Mouse (Mus musculus): ENCODE results near the gene Msantd2. TPM values are rescaled to one million over a fixed set of nuclear protein-coding genes. Genes with fewer than 3 reads are reported as not detected.

Gene Msantd2
- total RNA-seq, 2 experiments from 2014 or later: 11.7 to 16.4 TPM

- intact Hi-C loops (cut with DNase I): loop anchor here (1.0 to 5.0 kb wide), 3 partner anchors 9 to 122 kb away; partner anchors contain the start of gene Msantd2
- DNase-seq: no peak
Measured at GRCm38 (mm10) chr9:37539170-37540025, 50.3 kb downstream of the Msantd2 start, which contains the start of gene Vsig2. Gene Vsig2, plus strand, starts transcription at chr9:37539255.

DNA sequence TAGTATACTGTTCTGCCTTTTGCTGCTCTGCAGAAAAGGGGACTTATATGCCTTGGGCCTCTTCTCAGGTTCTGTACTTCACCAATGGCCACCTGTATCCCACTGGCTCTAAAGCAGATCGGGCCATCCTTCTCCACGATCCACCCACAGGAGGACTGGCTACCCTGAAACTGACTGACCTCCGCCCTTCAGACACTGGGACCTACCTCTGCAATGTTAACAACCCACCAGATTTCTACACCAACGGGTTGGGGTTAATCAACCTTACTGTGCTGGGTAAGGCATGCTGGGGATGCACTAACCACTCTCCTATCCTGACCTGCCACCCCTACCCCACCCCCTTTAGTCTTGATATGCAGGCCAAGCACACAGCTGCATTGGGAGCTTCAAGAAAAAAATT, 51.1 kb downstream of the Msantd2 start:
- intact Hi-C loops (cut with DNase I): loop anchor here (1.0 to 5.0 kb wide), 2 partner anchors 10 to 53 kb away; partner anchors contain the start of gene Msantd2
- no peak for DNase-seq

DNA sequence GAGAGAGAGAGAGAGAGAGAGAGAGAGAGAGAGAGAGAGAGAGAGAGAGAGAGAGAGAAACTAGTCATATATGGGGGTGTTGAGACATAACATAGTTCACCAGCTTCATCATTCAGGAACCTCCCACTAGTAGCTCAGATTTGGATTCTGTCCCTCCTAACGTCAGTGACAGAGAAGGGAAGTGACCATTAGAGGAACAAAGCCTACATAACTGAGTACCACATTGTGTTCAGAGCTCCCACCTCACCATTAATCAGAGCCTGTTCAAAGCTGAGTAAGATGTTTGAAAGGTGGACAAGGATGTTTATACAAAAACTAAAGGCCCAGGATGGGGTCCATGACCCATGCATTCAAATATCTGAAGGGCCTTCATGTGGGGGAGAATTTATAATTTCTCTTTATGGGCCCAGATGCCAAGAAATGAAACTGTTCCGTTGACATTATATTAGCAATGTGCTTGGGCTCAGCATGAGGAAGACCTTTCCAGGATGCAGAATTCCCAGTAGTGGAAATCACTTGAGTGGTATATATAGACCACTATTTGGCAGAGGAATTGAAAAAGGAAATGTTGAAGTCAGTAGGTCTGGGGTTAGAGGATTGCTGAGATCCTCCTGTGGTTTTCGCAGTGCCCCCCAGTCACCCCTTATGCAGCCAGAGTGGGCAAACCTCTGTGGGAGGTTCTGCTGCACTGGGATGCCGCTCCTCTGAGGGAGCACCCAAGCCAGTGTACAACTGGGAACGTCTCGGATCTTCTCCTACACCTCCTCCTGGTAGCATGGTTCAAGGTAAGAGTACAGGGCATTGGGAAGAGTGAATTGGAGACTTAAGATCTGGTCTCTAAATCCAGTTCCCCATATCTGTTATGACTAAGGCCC, 51.8 kb downstream of the Msantd2 start:
- intact Hi-C loops (cut with DNase I): loop anchor here (1.0 to 5.0 kb wide), 2 partner anchors 11 to 54 kb away; partner anchors contain the start of gene Msantd2
- DNase-seq: no peak

GRCm38 (mm10) chr9:37541851-37542642, 52.9 kb downstream of the Msantd2 start:
- no peak for DNase-seq
- intact Hi-C loops (cut with DNase I): loop anchor here (5.0 kb wide), 1 partner anchor 55 kb away; the partner anchor contains the start of gene Msantd2

- intact Hi-C loops (cut with DNase I): loop anchor here (2.0 to 5.0 kb wide), 2 partner anchors 57 to 81 kb away; partner anchors contain the start of gene Msantd2
- no peak for DNase-seq
Measured at GRCm38 (mm10) chr9:37543869-37544440, 54.8 kb downstream of the Msantd2 start.

GRCm38 (mm10) chr9:37544447-37545165, 55.5 kb downstream of the Msantd2 start:
- intact Hi-C loops (cut with DNase I): loop anchor here (2.0 to 5.0 kb wide), 3 partner anchors 57 to 137 kb away; partner anchors contain the start of gene Msantd2
- peak; percentile 68 to 76 for DNase-seq

- no peak for DNase-seq
- intact Hi-C loops (cut with DNase I): loop anchor here (2.0 to 5.0 kb wide), 2 partner anchors 82 to 138 kb away; no protein-coding TSS in a partner anchor
Measured at GRCm38 (mm10) chr9:37545166-37545610, 56.1 kb downstream of the Msantd2 start.

DNA sequence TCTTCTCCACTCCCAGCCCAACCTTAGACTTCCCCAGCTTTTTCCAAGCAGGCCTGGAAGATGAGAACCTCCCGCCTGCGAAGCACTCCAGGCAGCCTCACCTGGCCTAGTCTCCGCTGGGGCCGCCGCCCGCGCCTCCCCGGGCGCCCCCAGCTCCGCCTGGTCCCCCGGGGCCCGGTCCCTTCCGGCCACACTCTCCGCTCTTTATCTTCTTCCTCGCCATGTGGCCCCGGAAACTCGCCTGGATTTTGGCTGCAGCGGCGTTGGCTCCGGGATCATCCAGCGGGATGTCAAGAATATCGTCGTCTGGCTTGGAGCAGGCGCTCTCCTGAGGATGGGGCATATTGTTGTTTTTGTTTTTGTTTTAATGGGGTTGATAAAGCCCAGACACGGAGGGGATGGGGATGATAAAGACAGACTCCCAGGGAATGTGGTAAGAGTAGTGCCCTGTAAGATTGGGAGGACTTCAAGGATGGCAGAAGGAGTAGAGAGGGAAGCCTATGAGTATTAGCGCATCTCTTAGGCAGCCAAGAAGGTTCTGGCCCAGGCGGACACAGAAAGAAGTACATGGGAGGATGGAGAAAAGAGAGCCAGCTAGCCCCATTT, 56.8 kb downstream of the Msantd2 start:
- peak in 1 of 2 experiments; percentile 31 for DNase-seq
- intact Hi-C loops (cut with DNase I): loop anchor here (2.0 to 5.0 kb wide), 2 partner anchors 83 to 139 kb away; no protein-coding TSS in a partner anchor

GRCm38 (mm10) chr9:37546889-37547288, 57.8 kb downstream of the Msantd2 start:
- DNase-seq: no peak
- intact Hi-C loops (cut with DNase I): loop anchor here (5.0 kb wide), 1 partner anchor 140 kb away; no protein-coding TSS in a partner anchor

DNA sequence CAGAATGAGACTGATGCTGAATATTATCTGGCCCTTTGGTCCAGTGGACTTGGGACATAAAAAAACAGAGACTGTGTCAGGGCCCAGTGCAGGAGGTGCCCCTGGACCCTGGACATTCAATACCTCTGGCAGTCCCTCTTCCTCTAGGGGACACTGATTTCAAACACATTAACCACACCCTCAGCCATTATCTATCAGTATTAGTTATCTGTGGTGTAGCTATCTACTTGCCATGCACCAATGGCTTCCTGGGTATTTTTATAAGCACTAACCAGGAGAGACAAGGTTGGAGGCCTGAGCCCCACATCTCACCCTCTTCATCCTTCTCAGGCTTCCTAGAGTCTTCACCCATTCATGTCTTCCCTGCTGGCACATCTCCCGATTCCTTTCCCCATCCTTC, 61.3 kb downstream of the Msantd2 start:
- intact Hi-C loops (cut with DNase I): loop anchor here (5.0 kb wide), 1 partner anchor 62 kb away; the partner anchor contains the start of gene Spa17
- no peak for DNase-seq

- DNase-seq: no peak
- intact Hi-C loops (cut with DNase I): loop anchor here (5.0 kb wide), 1 partner anchor 60 kb away; the partner anchor contains the start of gene Spa17
Measured at GRCm38 (mm10) chr9:37551751-37552531, 62.8 kb downstream of the Msantd2 start.

DNA sequence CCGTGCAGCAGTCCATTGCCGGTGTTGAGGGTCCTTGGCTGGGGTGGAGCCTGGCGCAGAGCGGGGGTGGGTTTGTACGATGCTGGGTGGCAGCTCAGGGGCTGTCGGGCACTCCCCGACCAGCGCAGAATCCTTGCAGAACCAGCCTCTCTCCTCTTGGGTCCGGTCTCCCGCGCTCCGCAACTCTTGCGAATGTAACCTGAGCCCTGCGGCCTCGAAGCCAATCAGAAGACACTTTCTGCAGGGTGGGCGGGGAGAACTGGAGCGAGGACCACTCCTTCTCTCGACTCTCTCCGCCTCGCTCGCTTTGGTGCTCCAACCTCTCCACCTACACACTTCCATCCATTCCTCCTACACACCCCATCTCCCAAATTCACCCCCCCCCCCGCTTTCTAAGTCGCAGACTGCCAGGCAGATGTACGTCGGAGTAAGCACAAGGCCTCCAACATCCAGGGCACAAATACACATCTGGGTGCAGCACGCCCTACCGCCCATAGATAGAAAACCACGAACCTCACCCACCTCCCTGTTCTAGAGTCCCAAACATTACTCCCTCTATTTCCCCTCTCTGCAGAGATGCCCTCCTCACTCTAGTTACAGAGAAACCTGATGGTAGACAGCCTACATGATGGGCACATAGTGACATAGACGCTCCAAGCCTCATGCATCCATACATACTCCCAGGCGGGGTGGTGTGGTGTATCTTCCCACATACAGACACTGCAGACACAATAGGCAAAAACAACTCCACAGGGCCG, 63.6 kb downstream of the Msantd2 start, which contains the start of gene Nrgn:
Gene Nrgn, minus strand, starts transcription at position 369 of the 758 bp plus-strand sequence.
- DNase-seq: peak; percentile 86 to 87
- intact Hi-C loops (cut with DNase I): loop anchor here (5.0 kb wide), 1 partner anchor 60 kb away; the partner anchor contains the start of gene Spa17

GRCm38 (mm10) chr9:37554279-37554678, 65.2 kb downstream of the Msantd2 start:
- intact Hi-C loops (cut with DNase I): loop anchor here (5.0 kb wide), 1 partner anchor 58 kb away; the partner anchor contains the start of gene Spa17
- no peak for DNase-seq

DNA sequence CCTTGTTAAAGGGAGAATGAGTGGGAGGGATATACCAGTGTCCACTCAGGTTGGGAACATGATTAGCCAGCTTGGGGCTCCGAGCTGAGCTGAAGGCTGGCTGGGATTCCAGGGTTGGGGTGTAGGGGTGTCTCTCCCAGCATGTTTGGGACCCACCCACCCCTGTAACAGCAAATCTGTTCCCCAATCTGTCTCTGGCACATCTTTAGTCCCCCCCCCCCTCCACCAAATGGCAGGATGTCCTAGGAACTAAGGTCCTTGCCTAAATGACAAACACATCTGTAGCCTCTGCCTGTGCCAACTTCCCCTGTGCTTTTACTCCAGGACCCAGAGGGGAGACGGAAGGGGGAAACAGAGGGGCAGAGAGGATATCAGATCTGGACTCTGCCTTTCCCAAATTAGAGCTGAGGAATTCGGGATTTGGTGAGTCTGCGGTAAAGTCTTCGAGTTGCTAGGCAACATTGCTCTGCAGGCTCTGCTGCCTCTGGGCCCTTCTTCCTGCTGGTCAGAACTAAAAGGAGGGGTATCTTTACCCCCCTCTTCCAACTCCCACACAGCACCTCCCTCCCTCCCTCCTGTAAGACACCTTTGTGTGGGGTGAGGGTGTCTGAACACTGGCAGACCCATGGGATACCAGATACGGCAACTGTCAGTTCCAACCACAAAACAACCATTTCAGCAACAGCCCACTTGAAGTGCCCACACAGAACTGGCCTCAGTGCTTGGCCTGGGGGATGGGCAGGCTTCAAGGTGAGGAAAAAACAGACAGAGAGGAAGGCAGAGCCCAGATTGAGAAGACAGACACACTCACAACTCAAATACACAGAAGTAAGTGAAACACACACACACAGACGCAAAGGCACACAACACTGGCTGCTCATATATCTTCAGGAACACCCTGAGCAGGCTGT, 66.0 kb downstream of the Msantd2 start, which contains the start of gene Siae:
Gene Siae, plus strand, starts transcription at position 861 of the 911 bp plus-strand sequence.
- no peak for DNase-seq
- intact Hi-C loops (cut with DNase I): loop anchor here (5.0 kb wide), 1 partner anchor 57 kb away; the partner anchor contains the start of gene Spa17

DNA sequence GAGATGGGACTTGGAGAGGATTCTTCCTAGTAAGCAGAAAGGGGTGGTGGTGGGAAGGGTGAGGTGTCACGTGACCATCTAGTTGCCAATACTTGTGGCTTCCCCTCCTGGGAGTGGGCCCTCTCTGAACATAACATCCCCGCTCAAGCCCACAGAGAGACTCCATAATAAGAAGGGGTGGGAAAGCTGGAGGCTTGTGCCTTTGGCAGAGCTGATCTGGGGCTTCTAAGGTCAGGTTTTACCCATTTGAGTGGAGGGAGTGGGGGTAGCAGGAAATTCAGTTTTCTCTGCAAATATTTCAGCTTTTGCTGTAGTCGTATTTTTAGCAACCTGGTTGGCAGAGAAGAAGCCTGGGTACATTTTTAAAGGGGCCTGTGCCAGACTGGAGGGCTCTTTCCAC, 67.2 kb downstream of the Msantd2 start:
- intact Hi-C loops (cut with DNase I): no loop called here
- no peak for DNase-seq

All from heart, postnatal 10 days (tissue).